Mouse (Mus musculus): Measurements from ENCODE around the gene Lrrc8a. TPM values are rescaled to one million over a fixed set of nuclear protein-coding genes. Genes with fewer than 3 reads are reported as not detected.

Gene Lrrc8a
- polyA plus RNA-seq, 1 experiment from 2014 or later = 42.5 TPM

DNA sequence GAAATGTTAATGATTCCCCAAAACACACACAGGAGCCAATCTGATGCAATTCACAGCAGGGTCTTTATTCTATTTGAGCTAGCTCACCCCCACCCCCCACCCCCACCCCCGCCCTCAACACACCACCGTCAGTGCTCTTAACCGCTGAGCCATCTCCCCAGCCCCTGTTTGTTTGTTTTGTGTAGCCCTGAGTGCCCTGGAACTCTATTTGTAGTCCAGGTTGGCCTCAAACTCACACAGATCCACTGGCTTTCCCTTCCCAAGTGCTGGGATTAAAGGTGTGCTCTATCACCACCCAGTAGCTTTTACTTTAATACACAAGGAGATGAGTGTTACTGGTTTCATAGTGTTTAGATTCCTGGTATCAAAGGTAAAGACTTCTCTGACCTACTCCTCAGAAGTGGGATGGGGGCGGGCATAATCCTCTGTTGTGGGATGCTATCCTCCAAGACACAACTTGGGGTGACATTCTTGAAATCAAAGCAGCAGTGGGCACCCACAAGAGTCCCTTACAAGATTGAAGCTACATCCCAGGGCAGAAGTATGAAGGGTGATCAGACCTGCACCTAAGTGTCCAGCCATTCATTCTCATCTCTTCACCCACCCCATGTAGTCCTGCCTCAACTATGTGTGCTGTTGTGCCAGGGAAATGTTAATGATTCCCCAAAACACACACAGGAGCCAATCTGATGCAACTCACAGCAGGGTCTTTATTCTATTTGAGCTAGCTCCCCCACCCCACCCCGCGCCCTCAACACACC lies 25.9 kb upstream of the Lrrc8a start:
- Histone ChIP-seq H3K27me3 (no peaks in the 10 kb centered on the region), H3K9ac (no peak overlapping the region), H3K4me2 (no peak overlapping the region), H3K27ac (no peak overlapping the region), H3K4me3 (no peak overlapping the region), H3K4me1 (peaks cover 3% of the 10 kb centered on the region), H3K36me3 (no peaks in the 10 kb centered on the region), H3K9me3 (no peaks in the 10 kb centered on the region)
- 71% methylated on average over 6 of the region's 6 CpGs for WGBS
- no peak for ATAC-seq (ENCODE audit: insufficient number of reproducible peaks, low FRiP score, low TSS enrichment, low read depth)

DNA sequence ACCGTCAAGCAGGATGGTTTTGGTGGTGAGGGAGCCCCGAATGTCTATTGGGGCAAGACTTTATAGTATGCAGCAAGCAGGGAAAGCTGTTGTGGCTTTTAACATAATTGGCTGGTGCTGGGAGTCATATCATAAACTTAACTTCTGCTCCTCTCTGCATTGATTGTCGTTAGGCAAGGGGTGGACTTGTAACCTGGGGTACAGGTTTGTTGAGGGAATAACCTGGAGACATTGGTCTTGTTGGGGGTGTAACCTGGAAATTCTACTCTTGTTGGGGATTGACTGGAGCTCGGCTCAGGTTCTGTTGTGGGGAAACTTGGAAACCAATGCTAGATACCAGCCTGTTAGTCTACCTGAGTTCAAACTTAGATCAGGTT lies 25.4 kb upstream of the Lrrc8a start:
- H3K27me3 ChIP-seq = no peaks in the 10 kb centered on the region
- no peak overlapping the region for H3K9ac ChIP-seq
- no peaks in the 10 kb centered on the region for H3K36me3 ChIP-seq
- no peak overlapping the region for H3K4me3 ChIP-seq
- ATAC-seq (ENCODE audit: insufficient number of reproducible peaks, low FRiP score, low TSS enrichment, low read depth) = no peak
- no peaks in the 10 kb centered on the region for H3K9me3 ChIP-seq
- no peak overlapping the region for H3K27ac ChIP-seq
- WGBS = 63% methylated on average over 4 of the region's 4 CpGs
- H3K4me2 ChIP-seq = no peak overlapping the region
- H3K4me1 ChIP-seq = no peaks in the 10 kb centered on the region

DNA sequence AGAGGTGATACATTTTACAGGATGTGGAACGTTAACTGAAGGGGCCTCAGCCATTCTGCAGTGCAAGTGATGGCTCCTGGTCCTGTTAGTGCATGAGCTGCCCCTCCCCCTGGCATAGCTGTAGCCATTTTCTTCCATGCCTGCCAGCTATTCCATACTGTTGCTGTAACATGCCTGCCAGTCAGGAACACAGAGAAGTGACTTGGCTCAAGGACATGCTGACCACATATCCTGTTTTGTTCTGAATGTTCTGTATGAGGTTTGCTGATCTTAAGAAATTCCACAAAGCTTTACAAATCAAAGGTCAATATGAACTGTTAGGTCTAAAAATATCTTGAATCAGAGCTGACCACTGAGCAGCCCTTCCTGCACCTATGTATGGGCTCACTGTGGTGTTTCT lies 24.6 kb upstream of the Lrrc8a start:
- no peaks in the 10 kb centered on the region for H3K27me3 ChIP-seq

DNA sequence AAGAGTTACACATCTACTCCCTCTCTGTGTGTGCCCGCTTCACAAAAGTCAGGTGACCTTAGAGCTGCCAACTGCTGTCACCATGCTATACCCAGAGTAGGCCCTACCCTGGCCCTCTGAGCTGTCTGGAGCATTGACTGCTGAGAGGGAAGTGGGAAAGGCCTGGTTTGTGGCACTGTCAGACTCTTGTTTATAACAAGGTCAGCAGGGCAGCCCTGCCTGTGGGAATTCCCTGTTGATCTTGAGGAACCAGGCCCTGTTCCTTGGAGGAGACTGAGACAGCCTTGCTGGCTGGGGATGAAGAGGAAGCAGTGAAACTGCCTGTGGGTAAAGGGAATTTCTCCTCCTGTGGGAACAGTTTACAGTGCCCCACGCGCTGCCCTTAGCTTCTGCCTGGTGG lies 22.8 kb upstream of the Lrrc8a start:
- no peak overlapping the region for H3K27ac ChIP-seq
- H3K4me1 ChIP-seq = no peaks in the 10 kb centered on the region
- no peaks in the 10 kb centered on the region for H3K36me3 ChIP-seq
- WGBS = 73% methylated on average over 3 of the region's 3 CpGs
- H3K27me3 ChIP-seq = no peaks in the 10 kb centered on the region
- no peak for ATAC-seq (ENCODE audit: insufficient number of reproducible peaks, low FRiP score, low TSS enrichment, low read depth)
- H3K9me3 ChIP-seq = no peaks in the 10 kb centered on the region
- H3K9ac ChIP-seq = no peak overlapping the region
- H3K4me2 ChIP-seq = no peak overlapping the region
- H3K4me3 ChIP-seq = no peak overlapping the region

More for the DNA sequence above, 24.6 kb upstream of the Lrrc8a start:
- 34% methylated on average over 1 of the region's 1 CpGs for WGBS
- Histone ChIP-seq H3K9ac (no peak overlapping the region), H3K36me3 (no peaks in the 10 kb centered on the region), H3K9me3 (no peaks in the 10 kb centered on the region), H3K27ac (no peak overlapping the region), H3K4me3 (no peak overlapping the region), H3K4me2 (no peak overlapping the region), H3K4me1 (no peaks in the 10 kb centered on the region)
- no peak for ATAC-seq (ENCODE audit: insufficient number of reproducible peaks, low FRiP score, low TSS enrichment, low read depth)

DNA sequence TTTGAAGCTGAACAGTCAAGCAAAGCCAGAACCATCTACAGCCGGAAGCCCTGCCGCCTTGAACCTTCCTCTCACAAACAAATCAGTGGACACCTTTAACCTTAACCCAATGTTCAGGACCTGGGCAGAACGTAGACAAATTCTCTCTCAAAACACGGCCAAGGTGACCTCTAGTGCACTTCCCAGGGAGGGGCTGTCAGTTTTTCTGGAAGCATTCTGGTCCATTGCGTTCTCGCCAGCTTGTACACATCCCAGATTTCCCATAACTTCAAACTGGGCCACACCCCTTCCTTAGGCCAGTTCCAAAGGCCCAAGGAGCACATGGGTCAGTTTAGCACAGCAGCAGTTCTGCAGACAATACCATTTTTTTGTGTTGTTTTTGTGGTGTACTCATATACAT lies 22.0 kb upstream of the Lrrc8a start:
- no peak overlapping the region for H3K4me3 ChIP-seq
- 75% methylated on average over 6 of the region's 6 CpGs for WGBS
- ATAC-seq (ENCODE audit: insufficient number of reproducible peaks, low FRiP score, low TSS enrichment, low read depth) = no peak

DNA sequence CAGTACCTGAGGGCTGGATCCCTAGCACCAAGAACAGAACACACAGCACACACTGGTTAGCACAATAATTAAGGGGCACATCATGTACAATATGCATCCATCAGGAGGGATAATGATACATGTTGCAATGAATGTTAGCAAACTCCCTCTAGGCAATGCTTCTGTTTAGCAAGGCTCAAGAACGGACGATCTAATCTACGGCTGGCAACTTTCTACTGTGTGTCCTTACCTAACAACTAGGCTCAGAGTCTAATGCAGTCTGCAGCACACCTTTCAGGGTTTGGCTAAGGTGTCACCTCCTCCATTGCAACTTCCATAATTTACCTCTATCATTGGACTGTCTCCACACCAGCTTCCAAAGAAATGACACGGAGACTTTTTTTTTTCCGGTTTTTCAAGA lies 21.2 kb upstream of the Lrrc8a start:
- no peak overlapping the region for H3K4me3 ChIP-seq
- H3K36me3 ChIP-seq = no peaks in the 10 kb centered on the region
- no peaks in the 10 kb centered on the region for H3K4me1 ChIP-seq
- no peak overlapping the region for H3K27ac ChIP-seq
- no peak overlapping the region for H3K9ac ChIP-seq
- 90% methylated on average over 5 of the region's 5 CpGs for WGBS
- H3K27me3 ChIP-seq = no peaks in the 10 kb centered on the region
- H3K9me3 ChIP-seq = no peaks in the 10 kb centered on the region
- H3K4me2 ChIP-seq = no peak overlapping the region
- no peak for ATAC-seq (ENCODE audit: insufficient number of reproducible peaks, low FRiP score, low TSS enrichment, low read depth)

More for the DNA sequence above, 22.0 kb upstream of the Lrrc8a start:
- no peaks in the 10 kb centered on the region for H3K4me1 ChIP-seq
- H3K4me2 ChIP-seq = no peak overlapping the region
- no peak overlapping the region for H3K9ac ChIP-seq
- H3K36me3 ChIP-seq = no peaks in the 10 kb centered on the region
- no peaks in the 10 kb centered on the region for H3K9me3 ChIP-seq
- H3K27ac ChIP-seq = no peak overlapping the region
- H3K27me3 ChIP-seq = no peaks in the 10 kb centered on the region

DNA sequence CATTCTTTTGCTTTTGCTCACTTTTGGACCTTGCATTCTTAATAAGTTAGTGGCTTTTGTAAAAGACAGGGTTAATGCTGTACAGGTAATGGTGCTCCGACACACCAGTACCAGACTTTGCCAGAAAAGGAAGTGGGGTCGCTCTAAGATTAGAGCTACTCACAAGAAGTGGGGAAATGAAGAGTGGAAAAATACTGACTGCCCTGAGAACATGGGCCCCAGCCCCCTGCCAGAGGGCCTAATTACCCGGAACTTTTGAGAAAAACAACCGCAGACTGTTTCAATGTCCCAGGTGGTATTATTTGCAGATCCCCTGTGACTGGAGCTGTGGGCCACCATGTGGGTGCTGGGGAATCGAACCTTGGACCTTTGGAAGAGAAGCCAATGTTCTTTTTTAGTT lies 1.9 kb upstream of the Lrrc8a start:
- Histone ChIP-seq H3K4me3 (no peak overlapping the region), H3K27ac (no peak overlapping the region), H3K4me2 (no peak overlapping the region), H3K36me3 (peaks cover 6% of the 10 kb centered on the region), H3K4me1 (peaks cover 26% of the 10 kb centered on the region), H3K9ac (no peak overlapping the region), H3K9me3 (no peaks in the 10 kb centered on the region), H3K27me3 (no peaks in the 10 kb centered on the region)
- no peak for ATAC-seq (ENCODE audit: insufficient number of reproducible peaks, low FRiP score, low TSS enrichment, low read depth)
- 66% methylated on average over 5 of the region's 5 CpGs for WGBS

DNA sequence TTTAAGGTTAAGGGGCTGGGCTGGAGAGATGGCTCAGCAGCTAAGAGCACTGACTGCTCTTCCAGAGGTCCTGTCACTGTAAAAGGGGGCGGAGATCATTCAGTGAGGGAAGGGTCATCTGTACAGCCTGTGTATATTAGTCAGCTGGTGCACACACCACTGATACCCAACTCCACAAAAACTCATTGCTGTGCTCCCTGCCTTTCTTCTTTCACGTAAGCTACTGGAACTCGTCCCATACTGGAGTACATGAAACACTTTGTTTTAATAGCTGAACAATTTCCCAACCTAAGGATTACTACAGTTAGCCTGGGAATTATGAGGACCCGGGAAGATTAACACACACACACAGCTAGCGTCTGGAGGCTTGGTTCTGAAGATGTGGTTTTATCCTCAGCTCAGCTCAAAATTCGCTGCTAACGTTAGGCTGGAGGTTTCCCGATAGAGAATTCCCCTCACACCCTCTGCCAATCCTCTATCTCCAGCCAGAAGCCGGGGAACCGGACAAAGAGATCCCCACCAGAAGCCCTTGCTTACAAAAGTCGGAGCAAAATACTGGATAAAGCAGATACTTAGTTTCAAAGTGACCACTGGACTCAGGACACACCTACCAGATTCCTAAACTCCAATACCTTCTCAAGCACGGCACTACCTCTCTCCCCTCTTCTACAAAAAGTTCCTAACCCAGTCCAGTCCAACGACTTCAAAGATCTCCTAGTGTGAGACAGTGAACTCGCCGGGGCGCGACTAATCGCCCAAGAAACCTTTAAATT lies 903 bp upstream of the Lrrc8a start:
- Histone ChIP-seq H3K27ac (peak overlapping the region; percentile 94), H3K4me1 (peaks cover 27% of the 10 kb centered on the region), H3K9ac (peak overlapping the region; percentile 83), H3K4me3 (peak overlapping the region; percentile 89), H3K4me2 (peak overlapping the region; percentile 77), H3K27me3 (no peaks in the 10 kb centered on the region), H3K9me3 (no peaks in the 10 kb centered on the region), H3K36me3 (peaks cover 17% of the 10 kb centered on the region)
- ATAC-seq (ENCODE audit: insufficient number of reproducible peaks, low FRiP score, low TSS enrichment, low read depth) = no peak
- WGBS = 2% methylated on average over 18 of the region's 18 CpGs

DNA sequence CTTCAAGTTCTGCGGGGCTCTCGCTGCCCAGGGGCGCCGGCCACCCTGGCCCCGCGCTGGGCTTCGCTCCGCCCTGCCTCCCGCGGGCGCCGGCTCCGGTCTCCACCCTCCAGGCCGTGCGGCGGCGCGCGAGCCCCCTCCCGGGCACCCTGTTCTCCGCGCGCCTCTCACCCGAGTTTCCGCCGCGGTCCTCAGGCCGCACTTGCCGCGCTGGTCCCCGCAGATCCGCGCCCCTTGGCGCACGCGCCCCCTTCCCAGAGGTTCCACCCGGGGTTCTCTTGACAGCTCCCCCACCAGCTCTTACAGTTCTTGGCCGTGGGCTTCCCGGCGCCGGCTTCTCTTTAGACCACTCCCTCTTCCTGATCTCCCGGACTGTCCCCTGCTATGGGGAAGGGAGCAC lies 366 bp downstream of the Lrrc8a start:
- peaks cover 28% of the 10 kb centered on the region for H3K36me3 ChIP-seq
- H3K4me1 ChIP-seq = peaks cover 34% of the 10 kb centered on the region
- no peaks in the 10 kb centered on the region for H3K9me3 ChIP-seq
- WGBS = under 1% methylated on average over 37 of the region's 42 CpGs
- H3K4me3 ChIP-seq = peak overlapping the region; percentile 89
- no peaks in the 10 kb centered on the region for H3K27me3 ChIP-seq
- H3K4me2 ChIP-seq = peak overlapping the region; percentile 76
- peak overlapping the region; percentile 94 for H3K27ac ChIP-seq
- H3K9ac ChIP-seq = peak overlapping the region; percentile 83
- ATAC-seq (ENCODE audit: insufficient number of reproducible peaks, low FRiP score, low TSS enrichment, low read depth) = peak; percentile 87

DNA sequence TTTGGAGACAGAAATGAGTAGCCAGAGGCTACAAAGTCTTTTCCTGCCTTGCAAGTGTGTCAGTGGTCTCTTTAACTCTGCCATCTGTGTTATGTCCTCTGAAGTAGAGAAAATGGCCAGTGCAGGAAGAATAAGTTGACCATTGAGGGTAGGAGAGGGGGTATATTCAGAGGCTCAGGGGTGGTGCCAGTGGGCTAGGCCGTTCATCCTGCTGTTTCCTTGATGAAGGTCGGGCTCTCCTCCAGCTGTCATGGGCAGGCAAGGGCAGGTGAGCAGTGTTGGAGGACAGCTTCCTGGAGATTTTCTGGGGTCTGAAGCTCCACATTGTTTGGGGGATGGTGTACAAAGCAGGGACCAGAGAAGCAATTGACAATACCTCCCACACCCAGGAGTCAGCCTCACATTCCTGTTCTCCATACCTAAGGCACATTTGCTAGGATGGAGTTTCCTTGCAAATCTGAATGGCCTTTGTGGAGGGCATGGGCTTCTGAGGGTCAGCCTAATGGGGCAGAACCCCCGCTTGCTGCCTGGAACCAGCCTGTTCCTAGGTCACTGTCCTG lies 1.5 kb downstream of the Lrrc8a start:
- Histone ChIP-seq H3K27ac (peak overlapping the region; percentile 57; the same call in 1 of the 2 replicates), H3K4me3 (peak overlapping the region; percentile 89), H3K36me3 (peaks cover 38% of the 10 kb centered on the region), H3K4me1 (peaks cover 42% of the 10 kb centered on the region), H3K27me3 (no peaks in the 10 kb centered on the region), H3K4me2 (peak overlapping the region; percentile 76), H3K9me3 (no peaks in the 10 kb centered on the region), H3K9ac (peak overlapping the region; percentile 83)
- ATAC-seq (ENCODE audit: insufficient number of reproducible peaks, low FRiP score, low TSS enrichment, low read depth) = no peak
- WGBS = 71% methylated on average over 3 of the region's 3 CpGs

DNA sequence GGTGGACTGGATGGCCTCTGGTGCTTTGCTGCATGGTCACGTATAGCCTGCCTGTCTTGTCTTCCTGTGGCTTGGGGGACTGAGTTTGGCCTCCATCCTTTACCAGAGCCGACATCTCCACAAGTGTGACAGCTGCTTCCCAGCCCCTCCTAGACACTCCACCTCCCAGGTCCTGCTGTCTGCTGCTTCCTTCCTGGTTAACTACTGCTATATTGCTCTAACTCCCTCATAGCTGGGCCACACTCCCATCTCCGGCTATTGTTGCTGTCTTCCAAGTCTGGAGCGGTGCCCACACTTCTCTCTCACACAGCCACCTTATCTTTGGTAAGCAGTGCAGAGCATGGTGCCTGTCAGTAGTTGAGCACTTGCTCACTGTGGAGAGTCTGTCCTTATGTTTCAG lies 2.3 kb downstream of the Lrrc8a start:
- no peak overlapping the region for H3K4me2 ChIP-seq

DNA sequence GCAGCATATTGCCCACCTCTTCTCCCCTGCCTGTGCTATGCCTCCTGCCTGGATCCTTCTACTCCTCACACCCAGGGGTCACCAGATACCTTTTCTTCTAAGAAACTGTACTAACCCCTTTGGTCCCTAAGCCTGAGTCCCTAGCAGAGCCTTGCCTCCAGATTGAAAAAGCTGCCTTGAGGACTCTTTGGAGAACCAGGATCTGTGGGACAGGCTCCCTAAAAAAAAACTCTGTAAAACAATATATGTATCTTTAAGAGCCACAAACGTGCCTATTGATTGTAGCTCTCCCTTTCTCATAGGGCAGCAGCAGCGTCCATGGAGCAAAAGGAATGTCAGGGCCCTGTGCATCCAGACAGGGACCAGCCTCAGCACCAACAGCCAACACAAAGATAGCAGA lies 2.8 kb downstream of the Lrrc8a start, which contains the start of gene Gm28035:
Gene Gm28035, plus strand, starts transcription at position 301 of the 400 bp plus-strand sequence.
- Histone ChIP-seq H3K4me1 (peaks cover 53% of the 10 kb centered on the region), H3K27ac (peak within 1 kb of the TSS; percentile 57; the same call in 1 of the 2 replicates), H3K36me3 (peaks cover 47% of the 10 kb centered on the region), H3K9ac (peak within 1 kb of the TSS; percentile 17; the same call in 1 of the 2 replicates), H3K27me3 (no peaks in the 10 kb centered on the region), H3K4me2 (peak within 1 kb of the TSS; percentile 76; the same call in 1 of the 2 replicates), H3K4me3 (no peak within 1 kb of the TSS), H3K9me3 (no peaks in the 10 kb centered on the region)
- WGBS = 83% methylated on average over 2 of the region's 2 CpGs
- no peak for ATAC-seq (ENCODE audit: insufficient number of reproducible peaks, low FRiP score, low TSS enrichment, low read depth)

More for the DNA sequence above, 2.3 kb downstream of the Lrrc8a start:
- no peak overlapping the region for H3K9ac ChIP-seq
- no peaks in the 10 kb centered on the region for H3K27me3 ChIP-seq
- H3K36me3 ChIP-seq = peaks cover 46% of the 10 kb centered on the region
- H3K27ac ChIP-seq = 0 out of 2 replicates have a peak overlapping the region, but pooled peaks have one; percentile 2
- no peak for ATAC-seq (ENCODE audit: insufficient number of reproducible peaks, low FRiP score, low TSS enrichment, low read depth)
- no peak overlapping the region for H3K4me3 ChIP-seq
- WGBS = 70% methylated on average over 4 of the region's 4 CpGs
- no peaks in the 10 kb centered on the region for H3K9me3 ChIP-seq
- peaks cover 49% of the 10 kb centered on the region for H3K4me1 ChIP-seq
